Mouse (Mus musculus) layer of hippocampus, postnatal 25 days (tissue): ENCODE measurements at regions not wholly inside any gene's neighbourhood (a gene's known extent, or its start where the extent isn't known, plus 50 kb on each side); places are given as distances from the start of the nearest gene placed in this dataset.

Experiments used
- DNase-seq, 2 experiments: peaks; one replicate each; pipeline ENCODE4 v3.0.0; 2022; ENCODE audit warnings: mixed read lengths in 2 of 2, low spot score in 1 of 2; ENCODE audit errors: extremely low spot score in 1 of 2

- no peak for DNase-seq
These were observed 336.3 kb downstream of the Ins1 start for GRCm38 (mm10) chr19:52600410-52600809.

DNA sequence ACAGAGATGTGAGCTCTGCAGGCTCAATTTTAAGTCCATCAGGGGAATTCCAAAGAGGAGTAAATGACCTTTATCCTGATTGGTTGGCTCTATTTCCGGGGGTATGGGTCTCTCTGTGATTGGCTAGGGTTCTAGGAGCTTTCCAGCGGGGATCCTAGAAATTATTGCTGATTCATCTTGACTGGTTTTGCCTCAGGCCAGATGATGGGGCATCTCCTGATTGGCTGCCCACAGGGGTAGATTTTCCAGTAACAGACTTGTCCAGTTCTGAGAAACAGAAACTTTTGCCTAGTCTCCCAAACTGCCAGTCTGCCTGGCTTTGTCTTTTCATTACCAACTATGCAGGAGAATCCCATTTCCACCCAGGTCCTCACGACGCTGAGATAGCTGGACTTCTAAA is 301.3 kb downstream of the Ins1 start:
- DNase-seq, result no peak

- DNase-seq, result no peak
These were observed 270.7 kb downstream of the Ins1 start for GRCm38 (mm10) chr19:52534758-52535157.

- no peak for DNase-seq
These were observed 261.4 kb downstream of the Ins1 start for GRCm38 (mm10) chr19:52525509-52525908.

GRCm38 (mm10) chr19:52503331-52503730 is 239.2 kb downstream of the Ins1 start:
- DNase-seq, result no peak
